Mouse (Mus musculus) E14TG2a.4 (cell line): Measurements from ENCODE around the gene Olfr33.

Source experiments
- H3K27me3 ChIP-seq: 2 replicates; pipeline ENCODE4 v1.6.1; 2014; ENCODE audit warnings: low read length, control low read depth; ENCODE audit not compliant: insufficient read depth
- H3K36me3 ChIP-seq: 2 replicates; pipeline ENCODE4 v1.6.1; 2014; ENCODE audit warnings: low read length, control low read depth; ENCODE audit not compliant: insufficient read depth
- H3K4me1 ChIP-seq: replicated peaks from 2 replicates; pipeline ENCODE4 v1.6.1; 2014; ENCODE audit warnings: low read depth, low read length, control low read depth
- H3K4me3 ChIP-seq: replicated peaks from 2 replicates; pipeline ENCODE4 v1.5.1; 2014; ENCODE audit warnings: mild to moderate bottlenecking, low read length
- H3K9me3 ChIP-seq: 2 replicates; pipeline ENCODE4 v1.6.1; 2014; ENCODE audit warnings: low read length, control low read depth
- CTCF ChIP-seq: conservative IDR thresholded peaks from 2 replicates; pipeline ENCODE4 v1.5.1; 2014; ENCODE audit warnings: low read length
- NANOG ChIP-seq: IDR thresholded peaks from 2 replicates; pipeline ENCODE4 v1.6.1; 2014; ENCODE audit warnings: borderline replicate concordance, low read length, mixed read lengths
- POU5F1 ChIP-seq: IDR thresholded peaks from 2 replicates; pipeline ENCODE4 v1.6.1; 2014; ENCODE audit warnings: low read length, borderline replicate concordance

Olfr33 gene

GRCm38 (mm10) chr7:102695358-102696125, 23.3 kb downstream of the Olfr33 start, which contains the start of gene Olfr557:
Olfr557 (plus strand) TSS chr7:102695910.
- Histone ChIP-seq H3K27me3 (peaks cover 3% of the 10 kb centered on the region; the same call in 1 of the 2 replicates), H3K4me3 (no peak within 1 kb of the TSS), H3K9me3 (no peaks in the 10 kb centered on the region), H3K36me3 (no peaks in the 10 kb centered on the region), H3K4me1 (no peaks in the 10 kb centered on the region)
- TF ChIP-seq NANOG = no peak
- TF ChIP-seq POU5F1 = no peak
- TF ChIP-seq CTCF = peak; percentile 97

- TF ChIP-seq NANOG = no peak
- no peak for TF ChIP-seq POU5F1
- peak within 1 kb of the TSS; percentile 79 for H3K4me3 ChIP-seq
Observed at GRCm38 (mm10) chr7:102686944-102687501, 31.8 kb downstream of the Olfr33 start, which contains the start of gene Trim68. Trim68 (minus strand) TSS chr7:102687327.

GRCm38 (mm10) chr7:102681916-102682315, 37.0 kb downstream of the Olfr33 start:
- Histone ChIP-seq H3K27me3 (peaks cover 22% of the 10 kb centered on the region), H3K9me3 (no peaks in the 10 kb centered on the region), H3K4me3 (no peak overlapping the region), H3K36me3 (no peaks in the 10 kb centered on the region), H3K4me1 (0 out of 2 replicates have a peak, but pooled peaks cover 6% of the 10 kb centered on the region)
- TF ChIP-seq CTCF (no peak), NANOG (no peak), POU5F1 (no peak)

More at GRCm38 (mm10) chr7:102686944-102687501, 31.8 kb downstream of the Olfr33 start, which contains the start of gene Trim68:
- Histone ChIP-seq H3K27me3 (peaks cover 7% of the 10 kb centered on the region), H3K4me1 (peaks cover 6% of the 10 kb centered on the region; the same call in 1 of the 2 replicates), H3K9me3 (peaks cover 6% of the 10 kb centered on the region), H3K36me3 (no peaks in the 10 kb centered on the region)

GRCm38 (mm10) chr7:102676225-102676624, 42.6 kb downstream of the Olfr33 start:
- Histone ChIP-seq H3K4me1 (0 out of 2 replicates have a peak, but pooled peaks cover 6% of the 10 kb centered on the region), H3K4me3 (no peak overlapping the region), H3K27me3 (peaks cover 13% of the 10 kb centered on the region), H3K9me3 (no peaks in the 10 kb centered on the region), H3K36me3 (no peaks in the 10 kb centered on the region)
- TF ChIP-seq CTCF (no peak), POU5F1 (no peak), NANOG (no peak)

GRCm38 (mm10) chr7:102665378-102665777, 53.5 kb downstream of the Olfr33 start:
- no peak overlapping the region for H3K4me3 ChIP-seq
- no peaks in the 10 kb centered on the region for H3K36me3 ChIP-seq
- TF ChIP-seq NANOG (no peak), POU5F1 (no peak), CTCF (peak; percentile 49)
- H3K4me1 ChIP-seq = no peaks in the 10 kb centered on the region
- H3K9me3 ChIP-seq = no peaks in the 10 kb centered on the region
- no peaks in the 10 kb centered on the region for H3K27me3 ChIP-seq

- H3K4me3 ChIP-seq = no peak within 1 kb of the TSS
- no peaks in the 10 kb centered on the region for H3K27me3 ChIP-seq
- no peaks in the 10 kb centered on the region for H3K9me3 ChIP-seq
- no peaks in the 10 kb centered on the region for H3K36me3 ChIP-seq
- TF ChIP-seq NANOG = no peak
- TF ChIP-seq CTCF = no peak
- TF ChIP-seq POU5F1 = no peak
- no peaks in the 10 kb centered on the region for H3K4me1 ChIP-seq
Observed at GRCm38 (mm10) chr7:102664599-102664998, 54.3 kb downstream of the Olfr33 start, which contains the start of gene Olfr556. Olfr556 (plus strand) TSS chr7:102664899.
